Mouse (Mus musculus): ENCODE data around the gene Tmem14c.
"Not testable (repeated sequence)": the region's sequence is repeated elsewhere in the genome, so short reads cannot be mapped to it uniquely, and the experiment has no call there.

Tmem14c gene

DNA sequence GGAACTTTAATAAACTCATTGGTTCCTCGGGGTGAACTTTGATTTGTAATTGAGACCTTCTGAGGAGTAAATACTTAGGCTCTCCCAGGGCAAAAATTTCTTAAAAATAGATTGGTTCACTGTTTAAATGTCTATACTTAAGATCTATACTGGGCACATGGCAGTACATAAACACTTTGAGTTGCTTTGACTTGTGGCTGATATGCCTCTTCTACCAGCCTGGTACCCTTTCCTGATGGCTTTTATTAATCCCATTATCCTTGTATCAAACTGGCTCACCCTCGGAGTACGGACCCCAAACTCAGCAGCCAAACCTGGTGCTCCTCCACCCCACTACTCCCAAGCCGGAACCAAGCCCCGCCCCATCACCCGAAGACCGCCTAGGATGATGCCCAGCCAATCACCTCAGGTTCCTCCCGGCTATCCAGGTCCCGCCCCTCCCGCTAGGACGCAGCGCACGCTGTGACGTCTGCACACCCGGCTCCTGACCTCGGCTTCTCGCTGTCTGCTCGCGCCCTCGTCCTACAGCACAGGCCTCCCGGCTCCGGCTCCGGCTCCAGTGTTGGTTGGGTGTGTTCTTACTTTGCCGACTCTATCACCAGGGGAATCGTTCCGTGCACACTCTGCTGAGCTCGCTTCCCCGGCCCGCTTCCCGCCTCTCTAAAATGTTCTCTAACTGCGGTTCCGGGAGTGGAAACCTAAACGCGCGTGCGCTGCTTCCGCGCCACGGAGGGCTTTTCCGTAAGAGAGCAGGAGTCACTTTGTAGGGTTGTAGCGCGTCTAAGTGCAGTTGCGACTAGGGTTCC lies at the start of gene Tmem14c:
Gene Tmem14c, plus strand, starts transcription at position 464 of the 806 bp plus-strand sequence.
- peak; percentile 94 for DNase-seq (ENCODE audit: low spot score)

DNA sequence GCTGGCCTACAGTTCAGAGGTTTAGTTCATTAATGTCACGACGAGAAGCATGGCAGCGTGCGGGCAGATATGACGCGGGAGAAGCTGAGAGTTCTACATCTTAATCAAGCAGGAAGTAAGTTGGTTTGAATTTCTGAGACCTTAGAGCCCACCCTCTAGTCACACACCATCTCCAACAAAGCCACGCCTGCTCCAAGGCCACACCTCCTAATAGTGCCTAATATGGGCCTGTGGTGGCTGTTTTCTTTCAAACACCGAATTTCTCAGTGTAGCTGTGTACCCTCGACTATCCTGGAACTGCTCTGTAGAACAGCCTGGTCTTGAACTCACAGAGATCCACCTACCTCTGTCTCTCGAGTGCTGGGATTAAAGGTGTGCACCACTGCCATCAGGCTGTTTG lies 48.5 kb upstream of the Tmem14c start:
- DNase-seq (ENCODE audit: low spot score): no peak

DNA sequence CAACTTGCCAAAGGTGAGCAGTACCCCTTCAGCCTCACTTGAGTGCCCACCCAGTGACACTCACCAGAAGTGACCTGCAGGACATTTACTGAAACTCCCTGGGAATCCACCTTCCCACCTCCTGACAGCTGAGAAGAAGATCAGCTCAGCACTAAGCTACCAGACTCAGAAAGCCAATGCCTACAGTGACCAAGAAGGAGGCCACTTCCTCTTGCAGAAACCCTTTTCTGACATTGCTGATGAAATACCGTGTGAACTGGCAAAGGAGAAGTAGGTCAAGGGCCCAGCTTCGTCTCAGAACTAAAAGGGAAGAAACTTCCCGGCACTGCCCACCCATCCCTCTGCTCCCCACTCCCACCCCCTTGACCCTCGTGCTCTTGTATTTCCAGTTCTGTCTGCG lies 47.5 kb upstream of the Tmem14c start:
- no peak for DNase-seq (ENCODE audit: low spot score)

DNA sequence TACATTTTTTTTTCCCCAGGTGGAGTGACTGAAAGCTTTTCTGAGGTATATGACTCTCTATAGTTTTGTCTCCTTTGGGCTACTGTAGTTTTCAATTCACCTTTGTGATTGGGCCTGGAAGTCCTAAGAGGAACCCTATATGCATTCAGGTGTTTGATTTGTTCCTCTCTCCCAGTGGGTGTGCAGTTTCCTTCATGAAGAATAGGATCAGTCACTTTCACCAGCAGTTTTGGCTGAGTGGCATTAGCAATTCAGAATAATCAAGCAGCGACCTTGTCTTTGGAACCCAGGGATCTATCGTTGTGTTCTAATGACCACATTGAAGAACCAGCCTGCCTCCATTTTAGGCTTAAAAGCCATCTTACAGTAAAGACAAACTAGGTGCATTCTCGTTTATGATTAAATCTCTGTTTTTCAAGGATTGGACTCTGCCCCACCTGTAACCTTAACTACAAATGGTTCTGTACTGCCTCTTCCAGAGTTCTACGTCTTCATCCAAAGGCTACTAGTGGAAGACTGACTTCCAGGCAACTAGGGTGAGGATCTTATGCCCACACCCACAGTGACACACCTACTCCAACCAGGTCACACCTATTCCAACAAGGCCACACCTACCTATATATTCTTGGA lies 46.2 kb upstream of the Tmem14c start:
- no peak for DNase-seq (ENCODE audit: low spot score)

DNA sequence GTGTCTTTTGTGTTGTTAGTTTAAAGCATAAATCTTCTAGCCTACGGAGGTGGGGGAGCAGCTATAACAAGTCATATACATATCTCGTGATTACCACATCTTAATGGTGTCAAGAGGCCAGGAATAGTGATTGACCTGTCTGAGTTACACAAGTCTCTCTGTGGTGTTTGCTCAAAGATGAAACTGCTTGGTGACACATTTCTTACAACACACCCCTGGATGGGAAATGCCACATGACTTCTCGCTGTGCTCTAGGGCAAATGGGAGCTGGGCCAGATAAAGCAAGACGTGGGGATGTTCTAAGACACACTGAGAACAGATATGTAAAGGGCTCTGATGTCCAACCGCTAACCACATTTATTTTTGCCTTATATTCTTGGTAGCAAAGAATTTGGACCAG lies 44.8 kb upstream of the Tmem14c start:
- DNase-seq (ENCODE audit: low spot score): no peak

DNA sequence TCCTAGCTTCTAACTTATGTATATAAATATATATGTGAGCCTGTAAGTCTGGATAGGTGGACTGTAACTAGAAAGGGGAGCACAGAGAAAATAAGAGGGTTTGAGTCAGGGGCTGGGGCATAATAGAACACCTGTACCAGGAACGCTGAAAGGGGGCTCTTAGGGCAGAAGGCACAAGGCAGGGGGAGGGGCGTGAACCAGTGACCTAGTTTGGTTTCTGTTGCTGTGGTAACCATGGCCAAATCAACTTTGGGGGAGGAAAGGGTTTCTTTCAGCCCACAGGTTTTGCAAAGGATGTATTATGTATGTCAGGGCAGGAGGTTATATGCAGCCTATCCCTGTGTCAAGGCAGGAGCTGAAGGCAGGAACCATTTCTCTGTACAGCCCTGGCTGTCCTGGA lies 44.3 kb upstream of the Tmem14c start:
- no peak for DNase-seq (ENCODE audit: low spot score)

DNA sequence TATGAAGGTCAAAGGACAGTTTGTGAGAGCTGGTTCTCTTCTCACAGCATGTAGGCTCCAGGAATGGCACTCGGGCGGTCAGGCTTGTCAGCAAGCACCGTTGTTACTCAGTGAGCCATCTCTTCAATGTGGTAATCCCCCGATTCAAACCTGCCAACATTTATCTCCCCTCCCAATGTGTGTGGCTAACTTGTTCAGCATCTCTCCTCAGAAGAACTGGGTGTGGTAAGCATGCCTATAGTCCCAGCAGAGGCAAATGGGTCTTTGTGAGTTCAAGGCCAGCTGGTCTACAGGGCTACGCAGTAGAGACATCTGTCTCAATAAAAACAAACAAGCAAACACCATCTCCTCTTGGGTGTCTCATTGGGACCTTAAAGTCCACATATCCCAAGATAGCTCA lies 43.1 kb upstream of the Tmem14c start:
- DNase-seq (ENCODE audit: low spot score): no peak

DNA sequence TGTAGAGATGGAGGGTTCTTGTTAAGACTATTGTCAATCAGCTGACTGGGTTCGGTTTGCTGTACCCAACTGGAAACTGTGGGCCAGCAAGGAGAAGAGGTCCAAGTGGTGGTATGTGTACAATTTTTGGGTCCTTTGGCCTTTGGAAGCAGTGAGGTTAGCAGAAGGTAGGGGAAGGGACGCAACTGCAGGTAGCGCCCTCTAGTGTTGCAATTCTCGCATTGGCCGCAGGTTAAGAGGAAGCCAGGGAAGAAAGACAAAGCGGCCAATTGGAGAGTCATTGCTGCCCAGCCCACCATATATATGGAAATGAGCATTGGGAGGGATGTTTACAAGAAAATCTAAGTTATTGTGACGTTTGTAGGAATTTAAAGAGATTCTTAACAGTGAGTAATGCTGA lies 38.5 kb upstream of the Tmem14c start:
- peak; percentile 63 for DNase-seq (ENCODE audit: low spot score)

DNA sequence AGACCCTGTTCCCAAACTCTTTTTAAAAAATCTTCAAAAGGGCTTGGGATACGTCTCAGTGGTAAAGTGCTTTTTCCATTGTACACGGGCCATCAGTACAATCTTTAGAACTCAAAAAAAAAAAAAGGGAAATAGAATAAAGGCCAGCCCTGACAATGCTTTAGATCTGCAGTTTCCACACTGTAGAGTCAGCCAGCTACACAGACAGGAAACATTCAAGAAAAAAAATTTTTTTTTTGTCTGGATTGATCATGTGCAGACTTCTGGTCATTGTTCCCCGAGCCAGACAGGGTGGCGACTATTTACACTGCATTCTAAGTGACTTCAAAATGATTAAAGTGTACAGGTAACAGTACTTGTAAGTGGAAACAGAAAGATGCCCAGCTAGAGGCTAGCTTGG lies 37.4 kb upstream of the Tmem14c start:
- DNase-seq (ENCODE audit: low spot score): no peak

DNA sequence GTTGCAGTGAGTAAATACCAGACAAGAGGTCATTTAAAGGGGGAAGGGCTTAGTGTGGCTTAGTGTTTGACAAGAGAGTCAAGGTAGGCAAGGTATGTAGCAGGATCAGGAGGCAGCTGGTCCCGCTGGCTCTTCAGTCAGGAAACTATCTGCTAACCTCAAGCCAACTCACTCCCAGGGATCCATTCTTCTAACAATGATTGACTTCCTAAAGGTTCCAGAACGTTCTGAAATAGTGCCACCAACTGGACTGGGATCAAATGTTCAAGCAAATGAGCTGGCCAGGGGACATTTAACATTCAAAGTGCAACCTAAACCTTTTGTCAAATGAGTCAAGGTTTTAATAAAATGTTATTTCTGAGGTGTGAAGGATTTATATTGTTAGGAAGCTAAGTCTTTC lies 36.8 kb upstream of the Tmem14c start:
- no peak for DNase-seq (ENCODE audit: low spot score)

DNA sequence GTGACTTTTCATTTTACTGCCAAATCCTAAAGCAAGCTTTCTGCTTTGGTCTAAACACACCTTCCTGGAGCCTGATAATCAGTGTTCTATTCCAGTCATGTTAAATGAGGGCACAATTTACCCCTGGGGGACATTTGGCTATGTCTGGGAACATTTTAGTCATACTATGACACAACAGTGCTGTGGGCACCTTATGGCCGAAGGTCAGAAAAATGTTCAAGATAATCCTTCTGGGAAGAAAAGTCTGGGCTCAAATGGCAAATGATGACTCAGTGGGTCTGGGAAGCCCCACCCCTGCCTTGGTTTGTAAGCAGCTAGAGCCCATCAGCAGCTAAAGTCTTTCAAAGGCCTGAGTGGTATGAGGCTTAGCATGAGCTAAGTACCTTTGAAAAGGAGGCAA lies 33.3 kb upstream of the Tmem14c start:
- DNase-seq (ENCODE audit: low spot score): no peak

DNA sequence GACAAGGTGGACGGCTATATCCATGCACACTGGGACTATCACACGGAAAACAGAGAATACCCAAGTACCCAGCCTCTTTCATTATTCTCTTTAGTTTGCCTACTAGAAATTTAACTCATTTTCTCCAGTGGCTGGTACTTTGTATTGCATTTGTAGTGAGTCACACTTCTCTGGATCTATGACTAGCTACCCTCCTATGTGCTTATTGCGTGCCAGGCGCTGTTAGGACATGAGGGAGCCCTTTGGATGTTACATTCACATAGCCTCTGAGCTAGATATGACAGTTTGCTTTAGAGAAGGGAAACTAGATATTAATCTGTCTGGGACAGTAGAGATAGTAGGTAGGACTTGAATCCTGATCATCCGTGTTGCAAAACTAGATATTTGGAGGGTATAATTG lies 30.0 kb upstream of the Tmem14c start:
- DNase-seq (ENCODE audit: low spot score): no peak

DNA sequence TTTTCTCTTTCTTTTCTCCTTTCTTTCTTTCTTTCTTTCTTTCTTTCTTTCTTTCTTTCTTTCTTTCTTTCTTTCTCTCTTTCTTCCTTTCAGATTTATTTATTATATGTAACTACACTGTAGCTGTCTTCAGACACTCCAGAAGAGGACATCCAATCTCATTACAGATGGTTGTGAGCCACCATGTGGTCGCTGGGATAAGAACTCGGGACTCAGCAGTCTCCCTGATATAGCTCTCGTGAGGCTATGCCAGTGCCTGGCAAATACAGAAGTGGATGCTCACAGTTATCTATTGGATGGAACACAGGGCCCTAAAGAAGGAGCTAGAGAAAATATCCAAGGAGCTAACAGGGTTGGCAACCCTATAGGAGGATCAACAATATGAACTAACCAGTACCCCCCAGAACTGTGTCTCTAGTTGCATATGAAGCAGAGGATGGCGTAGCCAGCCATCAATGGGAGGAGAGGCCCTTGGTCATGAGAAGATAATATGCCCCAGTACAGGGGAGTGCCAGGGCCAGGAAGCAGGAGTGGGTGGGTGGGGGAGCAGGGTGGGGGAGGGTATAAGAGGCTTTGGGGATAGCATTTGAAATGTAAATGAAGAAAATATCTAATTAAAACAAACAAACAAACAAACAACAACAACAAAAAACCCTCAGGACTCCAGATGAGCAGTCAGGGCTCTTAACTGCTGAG lies 28.3 kb upstream of the Tmem14c start:
- DNase-seq (ENCODE audit: low spot score): not testable (repeated sequence)

DNA sequence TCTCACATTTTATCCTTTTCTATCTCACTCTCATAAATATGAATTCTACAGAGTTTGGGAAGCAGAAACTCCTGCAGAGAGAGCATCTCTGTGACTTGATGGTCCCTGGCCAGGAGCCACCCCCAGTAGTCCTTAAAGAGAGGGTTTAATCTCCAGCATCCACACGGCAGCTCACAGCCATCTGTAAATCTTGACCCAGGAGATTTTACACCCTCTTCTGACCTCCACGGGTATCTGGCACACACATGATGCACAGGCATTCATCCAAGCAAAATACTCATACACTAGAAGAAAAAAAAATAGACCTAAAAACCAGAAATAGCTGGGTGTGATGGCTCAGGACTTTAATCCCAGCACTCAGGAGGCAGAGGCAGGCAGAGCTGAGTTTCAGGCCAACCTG lies 27.7 kb upstream of the Tmem14c start:
- DNase-seq (ENCODE audit: low spot score): no peak

DNA sequence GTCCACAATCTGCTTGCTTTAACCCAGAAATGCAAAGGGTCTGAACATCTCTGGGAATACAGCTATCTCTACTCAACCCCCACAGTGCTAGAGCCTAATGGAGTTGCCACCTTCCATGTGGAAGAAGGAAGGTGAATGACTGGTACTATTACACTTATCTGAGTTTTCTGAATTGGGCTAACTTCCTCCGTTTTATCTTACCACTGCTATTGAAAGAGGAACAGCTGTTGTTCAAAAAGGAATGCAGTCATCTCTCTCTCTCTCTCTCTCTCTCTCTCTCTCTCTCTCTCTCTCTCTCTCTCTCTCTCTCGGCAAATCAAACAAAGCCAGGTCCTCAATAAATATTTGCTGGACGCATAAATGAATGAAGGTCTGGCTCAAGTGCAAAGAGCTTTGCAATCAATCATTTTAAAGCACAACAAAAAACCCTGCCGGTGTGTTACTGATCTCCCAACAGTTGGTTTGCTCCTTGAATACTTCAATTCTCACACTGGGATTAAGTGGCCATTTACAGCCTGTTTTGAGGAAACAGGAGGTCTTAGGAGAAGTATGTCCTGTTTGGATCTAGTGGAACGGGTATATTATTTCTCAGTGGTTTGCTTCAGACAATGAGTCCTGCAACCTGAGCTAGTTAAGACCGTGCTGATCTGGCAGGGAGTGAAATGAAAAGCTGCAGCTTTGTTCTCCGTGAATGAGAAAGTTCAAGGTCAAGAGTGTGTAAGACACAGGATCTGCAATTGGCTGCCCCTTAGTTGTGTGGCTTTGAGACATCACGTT lies 21.4 kb upstream of the Tmem14c start:
- DNase-seq (ENCODE audit: low spot score): no peak

DNA sequence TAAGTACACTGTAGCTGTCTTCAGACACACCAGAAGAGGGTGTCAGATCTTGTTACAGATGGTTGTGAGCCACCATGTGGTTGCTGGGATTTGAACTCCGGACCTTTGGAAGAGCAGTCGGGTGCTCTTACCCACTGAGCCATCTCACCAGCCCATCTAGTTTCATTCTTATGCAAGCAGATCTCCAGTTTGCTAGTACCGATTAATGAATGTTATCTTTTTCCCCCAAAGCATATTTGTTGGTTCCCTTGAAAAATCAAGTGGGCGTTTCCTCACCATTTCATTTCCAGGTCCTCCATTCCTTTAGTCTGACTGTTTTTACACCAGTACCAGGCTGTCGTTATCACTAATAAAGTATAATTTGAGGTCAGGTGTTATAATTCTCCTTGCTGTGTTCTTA lies 17.6 kb upstream of the Tmem14c start:
- DNase-seq (ENCODE audit: low spot score): not testable (repeated sequence)

DNA sequence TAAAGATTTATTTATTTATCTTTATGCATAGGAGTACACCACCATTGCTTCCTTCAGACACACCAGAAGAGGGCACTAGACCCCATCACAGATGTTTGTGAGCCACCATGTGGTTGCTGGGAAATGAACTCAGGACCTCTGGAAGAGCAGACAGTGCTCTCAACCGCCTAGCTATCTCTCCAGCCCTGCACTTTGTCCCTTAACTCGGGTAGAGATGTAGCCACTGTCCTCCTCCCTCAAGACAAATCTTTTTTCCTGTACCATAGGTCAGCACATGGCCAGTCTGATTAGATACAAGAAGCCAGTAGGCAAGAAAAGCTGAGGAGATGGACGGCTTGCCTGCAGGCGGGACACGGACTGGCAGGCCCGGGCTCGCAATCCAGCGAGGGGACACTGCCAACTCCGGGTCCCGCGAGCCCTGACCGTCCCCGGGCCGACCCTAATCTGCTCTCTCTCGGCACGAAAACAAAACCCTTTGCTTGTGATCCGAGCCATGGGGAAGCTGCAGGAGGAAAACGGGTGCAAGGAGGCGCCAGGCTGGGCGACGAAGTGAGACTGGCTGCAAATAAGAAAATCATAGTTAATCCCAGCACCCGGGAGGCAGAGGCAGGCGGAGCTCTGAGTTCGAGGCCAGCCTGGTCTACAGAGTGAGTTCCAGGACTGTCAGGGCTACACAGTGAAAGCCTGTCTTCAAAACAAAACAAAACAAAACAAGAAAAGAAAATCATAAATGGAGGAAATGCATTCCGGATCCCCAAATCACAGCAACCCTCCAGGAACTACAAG lies 15.8 kb upstream of the Tmem14c start:
- peak; percentile 26 for DNase-seq (ENCODE audit: low spot score)

DNA sequence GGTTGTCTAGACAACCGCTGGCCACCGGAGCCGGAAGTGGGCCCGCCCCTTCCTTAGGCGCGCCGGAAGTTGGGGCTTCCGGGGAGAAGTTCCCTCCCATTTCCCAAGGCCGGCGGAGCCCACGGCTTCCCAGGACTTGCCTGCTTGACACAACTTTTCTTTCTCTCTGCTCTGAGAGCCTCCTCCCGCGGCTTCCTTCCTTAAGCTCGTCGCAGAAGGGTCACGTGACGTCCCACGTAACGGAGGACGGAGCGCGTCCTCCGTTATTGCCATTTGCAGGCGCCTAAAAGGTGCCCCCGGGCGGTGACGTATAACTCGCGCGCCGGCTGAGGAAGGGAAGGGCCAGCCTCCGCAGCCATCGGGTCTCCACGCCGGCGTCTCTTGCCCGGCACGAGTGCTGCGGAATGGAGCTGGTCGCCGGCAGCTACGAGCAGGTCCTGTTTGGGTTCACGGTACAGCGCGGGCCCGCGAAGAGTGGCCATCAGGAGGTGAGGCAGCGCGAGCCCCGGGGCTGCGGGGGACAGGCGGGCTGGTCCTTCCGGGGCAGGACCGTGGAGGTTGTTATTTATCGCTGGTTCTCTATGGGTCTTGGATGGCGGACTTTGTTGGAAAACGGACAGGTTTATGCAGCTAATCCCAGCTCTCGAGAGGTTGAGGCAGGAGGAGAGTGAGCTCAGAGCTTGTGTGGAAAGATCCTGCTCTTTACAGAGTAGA lies 15.0 kb upstream of the Tmem14c start, which contains the start of gene Pak1ip1:
Gene Pak1ip1, plus strand, starts transcription at position 98 of the 714 bp plus-strand sequence.
- DNase-seq (ENCODE audit: low spot score): peak; percentile 92

DNA sequence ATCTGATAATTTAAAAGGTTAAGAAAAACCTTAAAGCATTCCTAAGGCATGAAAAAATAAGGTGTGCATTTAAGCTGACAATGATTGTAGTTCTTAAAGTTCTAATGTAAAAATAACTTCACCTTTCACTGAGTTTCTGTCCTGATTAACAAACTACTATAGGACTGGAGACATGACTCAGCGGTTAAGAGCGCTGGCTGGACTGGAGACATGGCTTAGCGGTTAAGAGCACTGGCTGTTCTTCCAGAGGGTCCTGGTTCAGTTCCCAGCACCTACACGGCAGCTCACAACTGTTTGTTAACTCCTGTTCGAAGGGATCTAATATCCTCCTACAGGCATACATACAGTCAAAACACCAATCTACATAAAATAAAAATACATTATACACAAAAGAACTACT lies 14.1 kb upstream of the Tmem14c start:
- no peak for DNase-seq (ENCODE audit: low spot score)

DNA sequence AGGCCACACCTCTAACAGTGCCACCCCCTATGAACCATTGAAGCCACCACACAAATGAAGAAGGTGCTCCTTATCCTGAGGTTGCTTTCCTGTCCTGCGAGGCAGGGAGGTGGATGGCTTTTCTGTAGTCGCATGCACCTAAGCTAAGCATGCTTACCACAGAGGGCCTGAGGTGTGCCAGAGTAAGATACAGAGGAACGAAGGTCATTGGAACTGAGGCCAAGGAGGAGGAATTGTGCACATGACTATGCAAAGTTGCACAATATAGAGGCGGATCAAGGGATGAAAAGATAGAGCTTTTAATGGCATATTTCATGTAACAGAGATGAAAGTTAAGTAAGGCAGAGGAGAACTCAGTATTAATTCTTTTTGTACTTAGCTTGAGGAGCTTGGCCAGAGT lies 9.8 kb upstream of the Tmem14c start:
- DNase-seq (ENCODE audit: low spot score): no peak

DNA sequence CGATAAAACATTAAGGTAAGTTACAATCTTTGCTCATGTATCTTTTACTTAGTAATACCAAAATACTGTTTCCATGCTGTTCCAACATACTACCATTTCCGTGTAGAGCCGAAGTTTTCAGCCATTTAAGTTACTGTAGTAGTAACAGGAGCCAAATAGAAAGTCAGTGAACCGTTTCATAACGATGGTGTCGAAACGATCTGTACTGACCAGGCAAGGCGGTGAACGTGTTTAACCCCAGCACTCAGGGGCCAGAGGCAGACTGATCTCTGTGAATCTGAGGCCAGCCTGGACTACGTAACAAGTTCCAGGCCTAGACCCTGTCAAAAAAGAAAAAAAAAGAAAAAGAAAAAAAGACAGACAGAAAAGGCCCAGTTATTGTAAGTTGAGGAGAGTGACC lies 7.8 kb upstream of the Tmem14c start:
- DNase-seq (ENCODE audit: low spot score): no peak
